29 mouse cellular contexts compared by ENCODE assay signal in the genomic region with DNA sequence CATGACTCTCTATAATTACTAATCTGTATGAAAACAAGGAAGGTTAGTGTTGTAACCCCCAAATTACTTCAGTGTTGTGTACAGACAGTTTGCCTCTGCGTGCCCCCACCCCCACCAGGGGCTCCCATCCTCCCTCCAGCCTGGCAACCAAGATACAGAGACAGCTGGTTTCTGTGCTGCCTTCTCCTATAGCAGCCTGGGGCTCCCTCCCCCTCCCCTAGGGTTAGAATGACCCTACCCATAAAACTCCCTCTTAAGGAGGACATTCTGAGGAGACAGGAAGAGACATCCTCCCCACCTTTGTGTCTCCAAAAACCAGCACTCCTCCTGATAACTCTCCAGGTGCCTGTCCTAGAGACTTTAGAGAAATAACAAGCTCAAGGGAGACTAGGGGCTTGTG. TPM values are rescaled to one million over a fixed set of nuclear protein-coding genes. Genes with fewer than 3 reads are reported as not detected.
DNase-seq lines count a peak whose midpoint lies in the region; ATAC-seq lines count a peak whose summit lies in the region.
"Had no signal": no experiment of that assay in that cellular context is flagged by ENCODE, and none has a peak within 500 bp of the region (broad histone marks: within the 10 kb centered on the region; RNA-seq: fewer than 3 reads in every experiment).

No protein-coding gene starts in this region.

- H3K36me3 ChIP-seq in kidney, embryonic 16.5 days (ENCODE audit: insufficient read depth, low read length): no peaks in the 10 kb centered on the region
- H3K36me3 ChIP-seq: forebrain, embryonic 10.5 days; G1E; heart, embryonic 12.5 days; heart, embryonic 15.5 days; hindbrain, embryonic 10.5 days; hindbrain, embryonic 13.5 days; intestine, embryonic 15.5 days had no signal

- no peak overlapping the region for H3K27ac ChIP-seq in kidney, embryonic 16.5 days (ENCODE audit: low read length)
- H3K27ac ChIP-seq: forebrain, embryonic 10.5 days; forebrain, embryonic 13.5 days; heart, embryonic 15.5 days; hindbrain, embryonic 10.5 days; hindbrain, embryonic 13.5 days; intestine, embryonic 15.5 days had no signal

- WGBS in kidney, embryonic 16.5 days: 18% methylated on average over 1 of the region's 1 CpGs

- no peaks in the 10 kb centered on the region for H3K27me3 ChIP-seq in kidney, embryonic 16.5 days (ENCODE audit: insufficient read depth, low read length)
- H3K27me3 ChIP-seq: CH12.LX; forebrain, embryonic 13.5 days; heart, embryonic 12.5 days; heart, embryonic 15.5 days; hindbrain, embryonic 13.5 days; intestine, embryonic 15.5 days had no signal

- DNase-seq in heart, adult 11 months: peak; percentile 72
- DNase-seq in heart, adult 8-10 months (ENCODE audit: low spot score): no peak
- no peak for DNase-seq in kidney, postnatal 14 days
- peak; percentile 12 for DNase-seq in embryo, embryonic 9.5 days (ENCODE audit: extremely low spot score)
- DNase-seq in MN1 (ENCODE audit: low spot score): no peak
- DNase-seq: adrenal gland, adult 2 months; adrenal gland, postnatal 14 days; B cell, adult 2 months; cerebellum, adult 11 months; cerebellum, adult 2 months; cerebellum, adult 9-11 months; cerebellum, postnatal 25 days; gastrocnemius, postnatal 10 days; gastrocnemius, postnatal 36 days; heart, postnatal 10 days; heart, postnatal 36 days had no signal

- H3K4me1 ChIP-seq in kidney, embryonic 16.5 days (ENCODE audit: insufficient read depth, low read length): 0 out of 2 replicates have a peak, but pooled peaks cover 4% of the 10 kb centered on the region
- H3K4me1 ChIP-seq: forebrain, embryonic 13.5 days; heart, embryonic 12.5 days; hindbrain, embryonic 10.5 days; hindbrain, embryonic 13.5 days; intestine, embryonic 15.5 days had no signal

- H3K4me3 ChIP-seq in kidney, embryonic 16.5 days (ENCODE audit: low read length): no peak overlapping the region
- H3K4me3 ChIP-seq: forebrain, embryonic 10.5 days; forebrain, embryonic 13.5 days; heart, embryonic 12.5 days; heart, embryonic 15.5 days; hindbrain, embryonic 10.5 days; hindbrain, embryonic 13.5 days; intestine, embryonic 15.5 days had no signal

- ATAC-seq in kidney, embryonic 16.5 days (ENCODE audit: low FRiP score, low TSS enrichment): peak; percentile 35; the same call in 1 of the 2 replicates
- ATAC-seq: forebrain, embryonic 13.5 days; forebrain, embryonic 16.5 days; hindbrain, embryonic 16.5 days; intestine, embryonic 15.5 days had no signal

- no peak overlapping the region for H3K4me2 ChIP-seq in kidney, embryonic 16.5 days (replicated peaks; ENCODE audit: low read depth, low read length)
- H3K4me2 ChIP-seq: forebrain, embryonic 13.5 days; heart, embryonic 12.5 days; heart, embryonic 15.5 days; hindbrain, embryonic 13.5 days; intestine, embryonic 15.5 days had no signal

- H3K9ac ChIP-seq in kidney, embryonic 16.5 days (replicated peaks; ENCODE audit: low read length): no peak overlapping the region
- H3K9ac ChIP-seq: forebrain, embryonic 13.5 days; heart, embryonic 12.5 days; heart, embryonic 15.5 days; hindbrain, embryonic 13.5 days; intestine, embryonic 15.5 days had no signal

- H3K9me3 ChIP-seq in kidney, embryonic 16.5 days (ENCODE audit: low read length): no peaks in the 10 kb centered on the region
- H3K9me3 ChIP-seq: forebrain, embryonic 10.5 days; forebrain, embryonic 13.5 days; G1E; heart, embryonic 12.5 days; heart, embryonic 15.5 days; hindbrain, embryonic 10.5 days; hindbrain, embryonic 13.5 days; intestine, embryonic 15.5 days had no signal

RNA-seq across cellular contexts. Expression of a gene that starts 52.8 kb away (rescaled TPM):
- total RNA-seq in heart, adult 8-10 months (2022): 10 to 100 TPM in 1 of 4 experiments, 1 to 10 TPM in 3; 5.5 to 10.4 (median 9.0) TPM
- polyA plus RNA-seq in kidney, embryonic 16.5 days (2015; fragmentation: Nextera tagmentation; extraction: Ambion mirVana): 31.7 and 35.8 TPM in 2 replicates
- total RNA-seq: CH12.LX; G1E; granulocyte monocyte progenitor cell, adult 5-6 weeks had no signal
- polyA plus RNA-seq: G1E had no signal

Comparison
In these comparisons a context has a peak if more than half of its experiments do, and no peak if none do; other contexts are left out.
1. DNase-seq: peak in heart, adult 11 months (single experiment) and embryo, embryonic 9.5 days (single experiment); none in heart, adult 8-10 months (single experiment), kidney, postnatal 14 days (single experiment) and MN1 (single experiment).